Mouse (Mus musculus) hindlimb bud, embryonic 11.5 days (tissue): ENCODE data around the gene Smim24.
A peak's percentile ranks its signal among the peaks of the same experiment; 100 is the strongest.

ENCODE experiments used
- DNase-seq: peaks from one replicate; pipeline ENCODE4 v3.0.0-alpha.2; 2012; ENCODE audit warnings: low read depth, low spot score; ENCODE audit errors: extremely low spot score

The Smim24 gene

GRCm38 (mm10) chr10:81365073-81365472 lies 27.8 kb upstream of the Smim24 start:
- no peak for DNase-seq

- no peak for DNase-seq
Measured at GRCm38 (mm10) chr10:81365672-81366476, 27.0 kb upstream of the Smim24 start, which contains the start of gene 4930404N11Rik. TSS of gene 4930404N11Rik (minus strand) at chr10:81365816.

GRCm38 (mm10) chr10:81366477-81367206 lies 26.2 kb upstream of the Smim24 start:
- DNase-seq: no peak

GRCm38 (mm10) chr10:81367207-81367495 lies 25.7 kb upstream of the Smim24 start:
- DNase-seq: no peak

GRCm38 (mm10) chr10:81375322-81375721 lies 17.5 kb upstream of the Smim24 start:
- no peak for DNase-seq

- DNase-seq: no peak
Measured at GRCm38 (mm10) chr10:81376561-81377361, 16.1 kb upstream of the Smim24 start.

GRCm38 (mm10) chr10:81377362-81377664 lies 15.5 kb upstream of the Smim24 start:
- no peak for DNase-seq

- no peak for DNase-seq
Measured at GRCm38 (mm10) chr10:81377793-81378552, 14.9 kb upstream of the Smim24 start, which contains the start of gene Fzr1. TSS of gene Fzr1 (minus strand) at chr10:81378516.

GRCm38 (mm10) chr10:81378553-81379182 lies 14.2 kb upstream of the Smim24 start:
- DNase-seq: peak; percentile 99

GRCm38 (mm10) chr10:81379183-81379553 lies 13.7 kb upstream of the Smim24 start:
- no peak for DNase-seq

- DNase-seq: no peak
Measured at GRCm38 (mm10) chr10:81379809-81380378, 13.0 kb upstream of the Smim24 start.

GRCm38 (mm10) chr10:81382039-81382438 lies 10.8 kb upstream of the Smim24 start:
- DNase-seq: no peak

- DNase-seq: peak; percentile 97
Measured at GRCm38 (mm10) chr10:81383802-81384604, 8.8 kb upstream of the Smim24 start, which contains the start of the genes Dohh and Gm48551. TSS of gene Dohh (plus strand) at chr10:81384428. TSS of gene Gm48551 (plus strand) at chr10:81384466.

- no peak for DNase-seq
Measured at GRCm38 (mm10) chr10:81384605-81384982, 8.3 kb upstream of the Smim24 start.

GRCm38 (mm10) chr10:81385603-81386306 lies 7.1 kb upstream of the Smim24 start:
- no peak for DNase-seq

- DNase-seq: no peak
Measured at GRCm38 (mm10) chr10:81387716-81388115, 5.1 kb upstream of the Smim24 start.

GRCm38 (mm10) chr10:81388505-81389055 lies 4.3 kb upstream of the Smim24 start, which contains the start of gene Gm48552:
TSS of gene Gm48552 (plus strand) at chr10:81389005.
- no peak for DNase-seq

- DNase-seq: no peak
Measured at GRCm38 (mm10) chr10:81389373-81389772, 3.5 kb upstream of the Smim24 start.
